Mouse (Mus musculus): ENCODE measurements at regions not wholly inside any gene's neighbourhood (a gene's known extent, or its start where the extent isn't known, plus 50 kb on each side); places are given as distances from the start of the nearest gene placed in this dataset.
A peak's percentile ranks its signal among the peaks of the same experiment; 100 is the strongest.

DNA sequence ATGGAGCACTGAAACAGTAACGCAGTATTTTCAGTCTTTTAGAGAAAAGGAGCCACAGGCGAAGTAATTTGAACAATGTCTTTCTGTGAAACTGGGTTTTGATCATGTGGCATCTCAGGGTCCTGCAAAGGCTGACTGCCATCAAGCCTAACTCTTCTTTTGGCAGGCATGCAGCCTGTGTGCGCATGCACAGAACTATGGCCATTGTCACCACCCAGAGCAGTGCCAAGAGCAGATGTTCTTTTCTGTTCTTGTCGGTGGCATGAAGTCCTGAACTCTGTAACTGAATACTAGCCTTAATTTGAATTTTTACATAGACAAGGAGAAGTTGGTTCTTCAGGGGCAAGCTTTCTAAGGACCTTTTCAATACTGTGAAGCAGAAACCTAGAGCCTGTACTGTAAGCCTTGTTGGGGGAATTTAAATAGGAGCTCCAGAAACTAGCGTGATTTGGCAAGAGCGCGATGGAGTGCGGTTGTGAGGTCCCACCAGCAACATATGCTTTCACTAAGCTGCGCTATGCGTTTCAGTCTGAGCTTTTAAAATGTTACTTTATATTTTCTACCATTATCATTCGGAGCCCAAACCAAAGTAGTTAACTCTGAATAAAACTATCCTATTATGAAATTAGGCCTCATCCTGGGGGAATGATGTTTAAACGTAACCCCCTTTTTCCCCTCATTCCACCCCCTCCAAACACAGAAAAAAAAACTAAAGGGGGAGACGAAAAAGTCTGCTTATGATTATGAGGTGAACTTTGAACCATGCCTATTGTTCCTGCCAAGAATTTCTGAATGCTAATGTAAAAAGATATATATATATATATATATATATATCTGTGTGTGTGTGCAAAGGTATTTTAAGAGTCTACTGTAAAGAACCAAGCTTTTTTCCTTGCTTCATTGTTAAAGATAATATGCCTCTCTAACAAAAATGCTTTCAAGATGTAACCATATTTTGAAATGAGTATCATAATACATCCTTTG, 606.3 kb downstream of the Nfib start:
- intact Hi-C loops (cut with DNase I), result no loop called here
- no peak for DNase-seq

DNA sequence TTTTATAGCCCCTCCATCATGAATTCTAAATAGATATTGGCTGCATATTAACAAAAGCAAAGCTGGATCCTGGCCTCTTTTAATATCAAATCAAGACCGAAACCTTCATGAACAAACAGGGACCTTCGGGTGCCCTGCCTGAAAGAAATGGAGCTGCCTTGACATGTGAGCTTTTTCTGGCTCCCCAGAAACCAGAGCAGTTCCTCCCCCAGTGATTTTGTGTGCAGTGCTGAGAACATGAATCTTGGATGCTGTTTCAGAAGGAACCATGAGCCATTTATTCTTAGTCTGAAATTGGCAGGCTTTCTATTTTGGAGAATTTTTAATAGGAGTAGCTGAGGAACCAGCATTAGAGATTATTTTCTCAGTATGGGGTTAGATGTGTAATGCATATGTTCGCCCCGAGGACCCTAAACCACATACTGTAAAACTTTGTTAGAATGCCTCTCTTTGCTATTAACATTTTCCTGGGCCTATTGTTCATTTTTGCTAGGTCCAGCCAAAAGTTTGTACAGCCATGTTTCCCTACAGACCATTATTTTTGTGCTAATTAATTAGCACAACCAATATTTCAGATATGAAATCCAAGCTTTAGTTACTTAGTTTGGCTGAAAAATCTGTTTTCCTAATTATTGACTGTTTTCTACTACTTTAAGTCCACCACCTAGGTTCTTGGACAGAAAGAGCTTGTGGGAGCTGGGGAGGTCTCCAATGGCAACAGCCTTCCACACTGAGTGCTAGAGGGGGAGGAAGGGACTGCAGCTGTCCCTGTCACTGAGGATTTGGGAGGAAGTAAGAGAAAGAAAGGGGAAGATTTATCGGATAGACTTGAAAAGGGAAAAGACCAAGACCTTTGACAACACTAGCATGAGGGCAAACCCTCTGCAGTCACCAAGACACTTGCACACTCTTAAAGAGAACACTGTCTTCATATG, 613.0 kb downstream of the Nfib start:
- intact Hi-C loops (cut with DNase I), result no loop called here

DNA sequence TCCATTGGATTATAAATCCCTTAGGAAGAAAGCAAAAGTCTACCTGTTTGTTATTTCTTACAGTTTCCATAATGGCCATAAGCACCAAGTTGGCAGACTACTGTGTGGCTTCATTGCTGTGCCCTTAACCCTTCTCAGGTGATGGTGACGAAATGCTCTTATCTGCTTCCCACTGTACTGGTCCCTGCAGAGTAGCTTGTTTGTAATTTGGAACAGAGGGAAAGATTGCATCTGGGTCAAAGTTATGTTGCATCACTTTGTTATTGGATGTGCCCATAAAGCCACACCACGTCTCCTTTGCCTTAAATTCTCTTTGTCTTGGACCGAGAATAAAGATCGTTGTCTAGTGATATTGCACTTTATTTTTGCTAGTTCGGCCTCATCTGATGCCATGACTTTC, 615.9 kb downstream of the Nfib start:
- intact Hi-C loops (cut with DNase I), result no loop called here
- no peak for DNase-seq

More for the DNA sequence above, 613.0 kb downstream of the Nfib start:
- DNase-seq, result peak in 1 of 2 experiments; percentile 24

DNA sequence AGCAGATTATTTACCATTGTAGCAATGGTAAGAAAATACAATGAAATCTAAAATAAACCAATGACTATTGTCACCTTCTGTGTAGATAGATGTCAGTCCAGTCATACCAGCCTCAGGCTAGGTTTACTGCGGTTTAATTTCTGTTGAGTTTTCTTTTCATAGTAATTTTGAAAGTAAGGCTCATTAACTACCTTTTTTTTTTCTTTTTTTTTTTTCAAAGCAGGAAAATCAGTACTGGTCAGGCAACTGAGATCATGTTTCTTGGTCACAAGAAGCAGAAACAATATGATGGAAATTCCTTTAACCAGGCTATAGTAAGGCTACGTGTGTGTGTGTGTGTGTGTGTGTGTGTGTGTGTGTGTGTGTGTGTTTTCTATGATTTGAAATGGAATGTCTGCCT, 622.0 kb downstream of the Nfib start:
- no peak for DNase-seq
- intact Hi-C loops (cut with DNase I), result no loop called here

DNA sequence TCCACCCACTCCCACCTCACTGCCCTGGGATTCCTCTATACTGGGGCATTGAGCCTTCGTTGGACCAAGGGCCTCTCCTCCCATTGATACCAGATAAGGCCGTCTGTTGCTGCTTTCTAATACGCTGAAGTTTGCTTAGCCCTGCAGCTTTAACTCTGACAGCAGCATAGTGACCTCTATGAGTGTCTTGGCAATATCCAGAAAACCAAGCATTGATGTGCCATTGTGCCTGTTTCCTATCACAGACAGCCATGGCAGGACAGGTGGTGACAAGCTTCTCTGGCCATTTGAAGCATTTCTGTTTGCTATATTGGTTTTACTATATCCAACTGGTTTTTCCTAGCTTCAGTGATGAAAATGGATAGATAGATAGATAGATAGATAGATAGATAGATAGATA, 625.4 kb upstream of the Mpdz start:
- intact Hi-C loops (cut with DNase I), result loop anchor here (5.0 kb wide), 3 partner anchors 434 to 491 kb away; no protein-coding TSS in a partner anchor
- peak in 1 of 2 experiments; percentile 34 for DNase-seq

DNA sequence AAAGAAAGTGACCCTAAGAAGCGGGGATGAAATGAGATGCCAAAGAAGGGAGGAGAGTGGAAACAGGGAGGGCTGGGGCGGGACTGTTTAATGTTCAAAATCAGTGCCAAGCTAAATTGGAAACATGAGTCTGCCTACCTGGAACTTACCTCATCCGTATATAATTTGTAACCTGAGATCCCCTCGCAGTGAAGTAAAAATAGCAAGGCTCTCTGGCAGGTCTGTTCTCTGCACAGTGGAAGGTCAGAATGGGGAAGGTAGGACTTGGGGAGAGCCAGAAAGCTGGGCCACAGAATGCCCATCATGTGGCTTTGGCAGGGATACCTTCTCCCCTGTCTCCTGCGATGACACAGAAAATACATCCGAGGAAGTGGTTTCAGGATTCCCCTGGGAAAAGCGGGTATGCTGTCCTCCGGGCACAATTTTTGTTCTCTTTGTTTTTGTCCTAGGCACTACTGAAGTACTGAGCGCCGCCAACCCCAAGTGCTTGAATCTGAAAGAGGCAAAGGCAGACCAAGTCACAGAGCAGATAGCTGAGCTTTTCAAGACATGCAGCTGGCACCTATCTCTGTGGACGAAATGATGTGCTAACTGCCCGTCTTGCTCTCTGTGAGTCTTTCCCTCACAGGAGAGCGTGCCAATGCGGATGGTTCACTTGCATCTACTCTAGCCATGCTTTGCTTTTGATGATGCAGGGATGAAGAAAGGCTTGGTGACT, 623.2 kb upstream of the Mpdz start:
- DNase-seq, result peak; percentile 12 to 38
- intact Hi-C loops (cut with DNase I), result loop anchor here (5.0 kb wide), 3 partner anchors 437 to 488 kb away; no protein-coding TSS in a partner anchor

DNA sequence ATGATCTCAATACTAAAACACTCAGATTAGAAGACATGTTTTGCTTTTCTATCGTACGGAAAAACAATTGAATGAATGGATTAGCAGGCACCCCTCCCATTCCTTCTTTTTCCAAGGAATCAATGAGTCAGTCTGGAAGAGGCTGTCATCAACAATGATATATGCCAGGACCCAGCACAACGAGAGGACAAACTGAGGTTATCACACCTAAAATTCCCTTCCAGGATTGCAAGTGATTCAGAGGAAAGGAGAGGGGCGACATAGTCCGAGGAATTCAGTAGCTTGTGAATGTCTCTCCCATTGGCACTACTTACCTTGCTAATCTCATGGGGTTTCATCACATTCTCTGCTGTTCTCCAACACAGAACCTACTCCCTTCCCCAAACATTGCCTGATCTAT, 620.1 kb upstream of the Mpdz start:
- intact Hi-C loops (cut with DNase I), result no loop called here
- DNase-seq, result no peak

DNA sequence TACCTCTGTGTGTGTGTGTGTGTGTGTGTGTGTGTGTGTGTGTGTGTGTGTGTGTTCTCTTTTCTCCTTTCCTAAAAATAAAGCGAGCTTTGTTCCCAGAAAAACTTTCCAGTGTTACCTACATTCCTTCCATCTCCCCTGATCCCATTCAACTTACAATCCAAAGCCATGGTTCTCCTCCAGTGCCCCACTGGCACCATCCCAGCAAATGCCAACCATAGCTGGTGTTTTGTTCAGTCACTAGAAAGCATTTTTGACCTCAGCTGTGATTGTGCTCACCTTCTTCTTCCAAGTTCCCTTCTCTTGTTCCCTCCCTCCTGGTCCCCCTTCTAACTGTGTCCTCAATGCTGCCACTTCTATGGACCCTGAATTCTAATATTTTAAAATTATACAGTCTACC, 614.1 kb upstream of the Mpdz start:
- intact Hi-C loops (cut with DNase I), result no loop called here
- DNase-seq, result peak; percentile 18 to 59

DNA sequence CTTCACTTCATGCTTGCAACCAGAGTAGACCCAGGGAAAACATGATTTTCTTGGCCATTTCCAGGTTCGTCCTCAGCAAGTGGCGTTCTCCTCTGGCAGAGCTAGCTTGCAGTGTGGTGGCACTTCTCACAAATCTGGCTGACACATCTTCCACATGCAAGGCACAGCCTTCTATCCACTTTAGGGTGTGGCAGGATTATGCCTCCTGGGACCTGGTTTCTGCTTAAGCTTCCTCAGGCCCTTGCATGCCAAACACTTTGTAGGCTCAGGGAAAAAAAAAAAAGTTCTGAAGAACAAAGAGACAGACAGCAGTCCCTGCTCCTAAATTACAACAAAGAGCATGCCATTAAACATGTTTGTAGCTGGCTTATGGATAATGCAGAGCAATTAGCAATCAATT, 605.6 kb upstream of the Mpdz start:
- no peak for DNase-seq
- intact Hi-C loops (cut with DNase I), result no loop called here

DNA sequence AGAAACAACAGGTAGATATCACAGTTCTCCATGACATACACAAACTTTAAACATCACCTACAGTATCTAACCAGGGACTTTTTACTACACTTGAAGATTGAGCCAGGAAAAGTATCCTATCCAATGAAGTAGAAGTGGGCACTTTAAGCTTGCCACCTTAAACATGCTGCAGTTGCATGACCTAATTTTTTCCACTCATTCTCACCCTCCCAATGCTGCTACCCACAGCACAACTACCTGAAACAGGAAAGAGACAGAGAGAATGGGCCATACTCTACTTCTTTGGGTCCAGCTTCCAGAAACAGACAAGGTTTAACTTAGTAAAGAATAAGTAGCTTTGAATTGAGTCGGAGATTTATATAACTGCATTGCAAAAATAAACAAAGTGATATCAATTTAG, 594.9 kb upstream of the Mpdz start:
- intact Hi-C loops (cut with DNase I), result no loop called here

DNA sequence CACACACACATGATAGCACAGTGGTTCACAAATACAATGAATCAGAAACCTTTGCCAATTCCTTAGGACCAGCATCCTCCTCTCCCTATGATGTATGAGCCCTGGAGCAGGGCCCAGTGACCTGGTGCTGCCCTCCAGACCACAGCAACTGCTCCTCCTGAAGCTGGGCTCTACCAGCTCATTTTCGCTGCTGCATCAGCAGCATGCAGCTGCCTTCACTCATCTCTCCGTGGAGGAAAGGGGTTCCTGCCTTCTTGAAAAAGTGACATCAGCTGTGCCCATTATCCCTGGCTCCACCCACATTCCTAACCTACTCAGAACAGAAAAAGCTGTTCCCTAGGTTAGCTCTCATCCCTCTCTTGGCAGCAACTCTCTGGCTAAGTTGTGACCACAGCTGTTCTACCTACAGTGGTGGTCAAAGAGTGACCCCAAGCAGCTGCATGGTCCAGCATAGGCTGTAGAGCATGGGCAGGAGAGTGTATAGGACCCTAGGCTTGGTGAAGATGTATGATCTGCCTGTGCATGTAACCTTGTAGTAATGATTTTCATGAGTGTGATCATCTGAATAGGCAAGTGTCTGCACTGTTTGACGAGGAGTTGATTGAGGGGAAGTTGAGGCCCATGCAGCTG, 592.6 kb upstream of the Mpdz start:
- intact Hi-C loops (cut with DNase I), result no loop called here
- no peak for DNase-seq

More for the DNA sequence above, 594.9 kb upstream of the Mpdz start:
- no peak for DNase-seq

DNA sequence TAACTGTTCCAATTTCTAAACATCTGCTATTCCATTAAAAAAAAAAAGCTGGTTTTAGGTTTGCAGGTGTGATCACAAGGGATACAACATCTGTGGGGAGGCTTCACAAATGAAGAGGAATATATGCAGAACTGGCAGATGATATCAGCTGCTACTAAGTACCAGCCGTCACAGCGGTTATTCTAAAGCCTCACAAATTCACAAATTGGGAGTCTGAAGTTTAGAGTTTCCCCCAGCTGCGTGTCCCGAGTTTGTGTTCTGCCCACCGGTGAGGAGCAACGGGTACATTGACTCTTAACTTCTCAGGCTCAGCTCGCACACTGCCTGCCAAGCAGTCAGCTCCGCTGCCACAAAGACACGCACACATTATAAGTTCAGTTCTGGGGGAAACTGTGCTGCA, 586.6 kb upstream of the Mpdz start:
- intact Hi-C loops (cut with DNase I), result no loop called here
- no peak for DNase-seq

DNA sequence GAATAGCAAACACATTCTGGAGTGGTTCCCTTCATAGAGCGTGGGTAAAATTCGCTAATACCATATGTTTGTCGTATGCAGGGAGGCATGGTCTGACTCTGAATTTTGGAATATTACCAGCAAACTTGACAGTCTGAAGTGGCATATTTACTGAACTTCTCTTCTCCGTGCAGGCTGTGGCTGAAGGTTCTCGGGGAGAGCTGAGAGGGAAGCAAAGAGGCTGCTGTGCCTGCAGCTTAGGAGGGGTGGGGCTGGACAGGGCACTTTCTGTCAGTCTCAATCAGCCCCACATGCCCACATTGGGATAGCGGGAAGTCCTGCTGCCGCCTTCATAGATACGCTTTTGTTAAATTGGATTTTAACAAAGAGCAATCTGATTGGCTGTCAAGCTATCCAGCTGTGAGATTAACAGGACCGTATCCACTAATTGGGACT, 584.8 kb upstream of the Mpdz start:
- intact Hi-C loops (cut with DNase I), result no loop called here
- no peak for DNase-seq

DNA sequence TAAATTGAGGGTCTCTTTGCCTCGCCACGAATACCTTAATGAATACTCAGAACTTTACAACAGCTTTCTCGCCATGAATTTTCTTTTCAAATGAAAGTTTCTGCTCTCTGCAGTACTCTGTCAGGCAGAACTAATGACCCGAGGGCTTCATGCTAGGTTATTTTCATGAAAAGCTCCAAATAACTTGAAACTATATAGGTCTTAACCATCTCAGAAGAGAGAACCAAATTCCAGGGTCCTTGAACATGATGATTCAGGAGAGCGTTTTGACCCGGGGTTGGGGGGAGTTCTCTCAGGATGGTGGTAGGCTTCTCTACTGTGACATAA, 558.8 kb upstream of the Mpdz start:
- DNase-seq, result no peak
- intact Hi-C loops (cut with DNase I), result no loop called here

DNA sequence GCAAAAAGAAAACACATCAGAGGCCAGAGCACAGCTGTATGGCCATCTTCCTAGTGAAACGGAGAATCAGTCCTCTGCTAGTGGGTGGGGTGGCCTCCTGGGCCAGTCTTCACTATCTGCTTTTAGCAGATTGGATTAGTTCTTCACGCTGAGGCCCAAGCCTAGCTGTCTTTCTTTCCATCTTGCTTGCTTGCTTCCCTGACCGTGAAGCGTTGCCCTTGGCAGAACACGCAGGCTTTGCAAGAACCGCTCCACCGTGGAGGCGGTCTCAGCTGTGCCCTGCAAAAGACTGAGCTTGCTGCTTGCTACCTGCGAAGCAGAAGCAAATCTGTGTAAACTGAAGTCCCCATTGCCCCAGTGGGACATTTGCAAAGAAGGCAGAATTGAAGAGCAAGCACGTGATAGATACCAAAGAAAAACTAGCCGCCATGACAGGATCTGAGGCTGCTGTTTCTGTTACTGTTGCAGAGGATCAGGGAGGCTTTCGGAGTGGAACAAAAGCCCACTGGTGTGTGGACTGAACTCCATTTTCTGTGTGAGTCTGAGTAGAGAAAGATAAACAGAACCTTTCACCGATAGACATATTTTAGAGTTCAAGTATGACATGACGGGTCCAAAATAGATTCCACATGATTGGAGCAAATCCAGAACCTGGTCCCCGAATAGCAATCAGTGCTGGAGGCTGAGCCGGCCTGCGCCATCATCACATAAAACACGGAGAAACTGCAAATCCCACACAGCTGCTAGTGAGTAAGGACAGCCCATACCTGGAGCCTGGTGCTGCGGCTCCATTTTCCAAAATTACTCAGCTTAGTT, 558.2 kb upstream of the Mpdz start:
- peak; percentile 22 to 42 for DNase-seq
- intact Hi-C loops (cut with DNase I), result no loop called here

DNA sequence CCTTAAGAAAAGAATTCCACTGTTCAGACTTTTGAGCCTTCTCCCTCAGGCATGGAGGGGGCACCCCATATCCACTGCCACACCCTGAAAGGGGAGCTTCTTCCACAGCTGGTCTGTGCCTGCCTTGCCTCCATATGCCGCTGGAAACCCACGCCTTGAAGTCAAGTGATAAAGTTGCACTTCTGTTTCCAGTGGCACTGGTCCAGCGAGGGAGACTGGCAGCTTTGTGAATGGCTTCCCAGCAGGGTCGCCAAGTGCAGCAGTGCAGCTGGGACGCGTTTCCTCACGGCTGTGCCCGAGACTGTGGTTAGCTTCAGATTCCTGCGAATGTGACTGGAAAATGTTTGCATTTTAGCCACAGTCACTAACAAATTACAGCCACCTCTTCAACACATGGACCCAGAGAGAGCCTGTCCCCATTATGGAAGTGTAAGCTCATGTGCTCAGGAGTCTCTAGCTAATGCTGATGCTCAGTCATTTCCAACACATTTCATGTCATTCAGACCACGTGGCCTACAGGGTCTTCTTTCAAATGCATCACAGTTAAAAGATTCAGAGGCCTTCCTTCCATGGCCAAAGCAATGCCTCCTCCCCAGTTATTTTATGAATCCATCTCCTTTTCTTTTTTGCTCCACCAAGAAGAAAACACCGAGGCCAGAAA, 557.2 kb upstream of the Mpdz start:
- peak; percentile 27 to 54 for DNase-seq
- intact Hi-C loops (cut with DNase I), result no loop called here

DNA sequence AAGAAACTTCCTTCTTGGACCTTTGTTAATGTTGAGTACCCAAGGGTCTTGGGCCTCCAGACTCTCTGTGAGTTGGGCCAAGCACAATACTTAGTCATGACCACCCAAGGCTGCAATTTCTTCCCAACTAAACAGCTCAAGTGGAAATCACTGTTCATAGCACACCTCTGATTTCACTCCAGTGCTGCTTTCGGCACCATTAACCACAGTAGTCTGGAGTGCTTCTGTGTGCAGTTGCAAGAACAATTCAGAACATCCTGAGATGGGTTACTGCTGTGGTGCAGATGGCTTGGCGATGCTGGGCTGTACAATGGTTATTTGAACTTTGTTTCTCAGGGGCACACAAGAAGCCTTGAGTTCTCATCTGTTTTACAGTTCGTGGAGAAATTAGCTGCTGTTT, 556.5 kb upstream of the Mpdz start:
- no peak for DNase-seq
- intact Hi-C loops (cut with DNase I), result no loop called here

DNA sequence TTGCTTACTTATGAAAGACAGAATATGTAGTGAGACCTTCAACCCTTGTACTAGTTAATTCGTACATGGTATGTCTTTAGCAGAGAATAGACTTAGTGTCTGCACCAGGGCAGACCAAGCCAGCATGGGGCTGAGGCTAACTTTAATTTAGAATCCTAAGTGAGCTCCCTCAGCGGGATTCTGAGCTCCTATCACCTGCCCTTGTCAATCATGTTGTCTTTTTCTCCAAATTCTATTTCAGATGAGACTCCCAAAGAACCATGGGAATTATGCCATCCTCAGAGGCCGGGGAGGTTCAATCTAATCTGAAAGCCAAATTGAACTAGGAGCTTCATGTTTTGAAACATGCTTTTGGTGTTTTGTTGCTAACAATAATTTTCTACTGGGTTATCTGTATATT, 553.8 kb upstream of the Mpdz start:
- intact Hi-C loops (cut with DNase I), result no loop called here
- DNase-seq, result no peak

DNA sequence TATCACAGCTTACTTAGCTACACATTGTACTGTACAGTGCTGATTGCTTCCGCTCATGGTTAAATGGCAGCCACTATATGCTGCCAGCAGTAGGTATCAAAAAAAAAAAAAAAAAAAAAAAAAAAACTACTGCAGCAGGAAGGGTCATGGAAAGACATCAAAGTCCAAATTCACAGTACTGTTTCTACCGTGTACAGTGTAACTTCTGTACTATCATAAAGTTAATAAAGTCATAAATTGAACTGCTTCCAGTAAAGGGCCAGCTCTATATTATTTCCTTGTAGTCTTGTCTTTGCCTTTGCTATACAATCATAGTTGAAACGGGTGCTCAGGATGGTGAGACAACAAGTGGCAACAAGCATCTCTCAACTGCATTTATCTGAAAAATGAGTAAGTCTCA, 552.6 kb upstream of the Mpdz start:
- DNase-seq, result no peak
- intact Hi-C loops (cut with DNase I), result no loop called here

Data from heart, postnatal 14 days (tissue).